Mouse (Mus musculus): Measurements from ENCODE around the gene Apof. TPM values are rescaled to one million over a fixed set of nuclear protein-coding genes. Genes with fewer than 3 reads are reported as not detected.

Apof gene
- total and polyA plus RNA-seq, 3 experiments: not detected

GRCm38 (mm10) chr10:128280943-128281342, 12.5 kb downstream of the Apof start:
- H3K27ac ChIP-seq (ENCODE audit: control insufficient read depth, low read depth, low read length): no peak overlapping the region
- H3K4me3 ChIP-seq (ENCODE audit: control insufficient read depth in 1 of 2, insufficient read depth in 1 of 2, low read depth in 2 of 2, low read length in 2 of 2): no peak overlapping the region
- H3K36me3 ChIP-seq (ENCODE audit: control insufficient read depth in 1 of 2, insufficient read depth in 2 of 2, low read length in 2 of 2): no peaks in the 10 kb centered on the region
- DNase-seq (ENCODE audit: low read depth, low spot score): no peak
- no peak overlapping the region for H3K9ac ChIP-seq (ENCODE audit: control insufficient read depth, low read depth, low read length, poor library complexity, severe bottlenecking)
- H3K79me2 ChIP-seq (ENCODE audit: control insufficient read depth, insufficient read depth, low read length, poor library complexity): no peaks in the 10 kb centered on the region
- H3K9me3 ChIP-seq (replicated peaks; ENCODE audit: insufficient read depth, low read length): no peaks in the 10 kb centered on the region
- TF ChIP-seq ZKSCAN1 (IDR thresholded peaks at IDR 0.05; ENCODE audit: low read depth, low read length) (no peak), MXI1 (IDR thresholded peaks at IDR 0.05; ENCODE audit: low read depth, low read length) (no peak), HCFC1 (IDR thresholded peaks at IDR 0.05; ENCODE audit: low read depth, low read length) (no peak), USF2 (IDR thresholded peaks at IDR 0.05; ENCODE audit: borderline replicate concordance in 1 of 2, insufficient read depth in 1 of 2, low read depth in 1 of 2, low read length in 2 of 2) (no peak), GABPA (IDR thresholded peaks at IDR 0.05; ENCODE audit: low read depth, low read length) (no peak), KAT2A (conservative IDR thresholded peaks at IDR 0.05; ENCODE audit: low read depth, low read length) (no peak), SIN3A (IDR thresholded peaks at IDR 0.05; ENCODE audit: low read length) (no peak), POLR2AphosphoS2 (IDR thresholded peaks at IDR 0.05; ENCODE audit: low read length) (no peak), ELF1 (IDR thresholded peaks at IDR 0.05; ENCODE audit: low read depth, low read length) (no peak), MEF2A (IDR thresholded peaks at IDR 0.05; ENCODE audit: extremely low read depth, insufficient replicate concordance, low read depth, low read length, poor library complexity, severe bottlenecking) (no peak)
- H3K27me3 ChIP-seq (ENCODE audit: control insufficient read depth in 1 of 2, insufficient read depth in 2 of 2, low read length in 2 of 2): no peaks in the 10 kb centered on the region
- H3K4me1 ChIP-seq (ENCODE audit: control insufficient read depth in 1 of 2, insufficient read depth in 2 of 2, low read length in 2 of 2): no peaks in the 10 kb centered on the region

- Histone ChIP-seq H3K79me2 (ENCODE audit: control insufficient read depth, insufficient read depth, low read length, poor library complexity) (no peaks in the 10 kb centered on the region), H3K4me3 (ENCODE audit: control insufficient read depth in 1 of 2, insufficient read depth in 1 of 2, low read depth in 2 of 2, low read length in 2 of 2) (no peak overlapping the region), H3K4me1 (ENCODE audit: control insufficient read depth in 1 of 2, insufficient read depth in 2 of 2, low read length in 2 of 2) (no peaks in the 10 kb centered on the region), H3K36me3 (ENCODE audit: control insufficient read depth in 1 of 2, insufficient read depth in 2 of 2, low read length in 2 of 2) (no peaks in the 10 kb centered on the region), H3K27me3 (ENCODE audit: control insufficient read depth in 1 of 2, insufficient read depth in 2 of 2, low read length in 2 of 2) (no peaks in the 10 kb centered on the region), H3K9me3 (replicated peaks; ENCODE audit: insufficient read depth, low read length) (no peaks in the 10 kb centered on the region), H3K9ac (ENCODE audit: control insufficient read depth, low read depth, low read length, poor library complexity, severe bottlenecking) (no peak overlapping the region), H3K27ac (ENCODE audit: control insufficient read depth, low read depth, low read length) (no peak overlapping the region)
- no peak for DNase-seq (ENCODE audit: low read depth, low spot score)
- TF ChIP-seq POLR2AphosphoS2 (IDR thresholded peaks at IDR 0.05; ENCODE audit: low read length): no peak
- no peak for TF ChIP-seq MYC (IDR thresholded peaks at IDR 0.05; ENCODE audit: low read depth, low read length)
- no peak for TF ChIP-seq TCF12 (IDR thresholded peaks at IDR 0.05; ENCODE audit: low read depth, low read length)
- TF ChIP-seq CTCF (IDR thresholded peaks at IDR 0.05 in 2 of 3, conservative IDR thresholded peaks at IDR 0.05 in 1 of 3; ENCODE audit: control insufficient read depth in 1 of 3, insufficient read depth in 1 of 3, low read depth in 2 of 3, low read length in 3 of 3, poor library complexity in 1 of 3, severe bottlenecking in 1 of 3): no peak
- no peak for TF ChIP-seq MEF2A (IDR thresholded peaks at IDR 0.05; ENCODE audit: extremely low read depth, insufficient replicate concordance, low read depth, low read length, poor library complexity, severe bottlenecking)
- TF ChIP-seq POLR2A (IDR thresholded peaks at IDR 0.05; ENCODE audit: control insufficient read depth in 1 of 2, insufficient read depth in 1 of 2, low read depth in 1 of 2, low read length in 2 of 2, poor library complexity in 1 of 2): no peak
Measured at GRCm38 (mm10) chr10:128281682-128282081, 13.2 kb downstream of the Apof start.

All from MEL (cell line).